11 mouse cellular contexts compared by ENCODE assay signal in genomic region chr11:44686378-44686777, GRCm38 (mm10).
DNase-seq lines count a peak whose midpoint lies in the region; ATAC-seq and TF ChIP-seq lines count a peak whose summit lies in the region.
"Had no signal": no experiment of that assay in that cellular context is flagged by ENCODE, and none has a peak within 500 bp of the region (broad histone marks: within the 10 kb centered on the region; RNA-seq: fewer than 3 reads in every experiment).

No protein-coding gene starts in this region.

- peak overlapping the region; percentile 51; the same call in 1 of the 2 replicates for H3K4me2 ChIP-seq in embryonic facial prominence, embryonic 14.5 days (ENCODE audit: low read depth, low read length)
- peak overlapping the region; percentile 44 for H3K4me2 ChIP-seq in neural tube, embryonic 13.5 days

- peak; percentile 27 for DNase-seq in heart, embryonic 10.5 days (ENCODE audit: low spot score)
- no peak for DNase-seq in heart, postnatal 4 days
- DNase-seq in left cerebral cortex, adult 2 months (ENCODE audit: extremely low spot score in 1 of 2, low spot score in 2 of 2), result no peak
- no peak for DNase-seq in left cerebral cortex, postnatal 4 days
- DNase-seq in embryonic facial prominence, embryonic 14.5 days (ENCODE audit: low spot score), result no peak
- DNase-seq in urinary bladder, postnatal 36 days (ENCODE audit: low spot score in 2 of 2), result no peak
- no peak for DNase-seq in frontal cortex, postnatal 36 days (ENCODE audit: low spot score in 2 of 2)
- DNase-seq: cerebellum, adult 18-20 months; gastrocnemius, postnatal 10 days had no signal

- no peaks in the 10 kb centered on the region for H3K36me3 ChIP-seq in heart, embryonic 10.5 days
- H3K36me3 ChIP-seq in embryonic facial prominence, embryonic 14.5 days (ENCODE audit: control insufficient read depth, insufficient read depth, low read length), result no peaks in the 10 kb centered on the region
- H3K36me3 ChIP-seq in neural tube, embryonic 13.5 days, result no peaks in the 10 kb centered on the region

- no peak overlapping the region for H3K27ac ChIP-seq in heart, embryonic 10.5 days
- peak overlapping the region; percentile 53; the same call in 1 of the 2 replicates for H3K27ac ChIP-seq in left cerebral cortex, adult 2 months
- H3K27ac ChIP-seq in embryonic facial prominence, embryonic 14.5 days (replicated peaks; ENCODE audit: low read depth, low read length), result peak overlapping the region; percentile 74; the same call in 1 of the 2 replicates
- H3K27ac ChIP-seq in neural tube, embryonic 13.5 days (replicated peaks), result peak overlapping the region; percentile 69
- H3K27ac ChIP-seq: macrophage had no signal

- WGBS in heart, embryonic 10.5 days, result 77% methylated on average over 12 of the region's 12 CpGs
- WGBS in embryonic facial prominence, embryonic 14.5 days, result 71% methylated on average over 12 of the region's 12 CpGs
- WGBS in neural tube, embryonic 13.5 days, result 57% methylated on average over 12 of the region's 12 CpGs

- TF ChIP-seq CTCF in left cerebral cortex, adult 2 months (IDR thresholded peaks at IDR 0.05), result no peak

- intact Hi-C loops in left cerebral cortex, adult 2 months (cut with DNase I), result no loop called here
- intact Hi-C loops in left cerebral cortex, postnatal 4 days (cut with DNase I), result no loop called here

- H3K4me3 ChIP-seq in heart, embryonic 10.5 days, result no peak overlapping the region
- H3K4me3 ChIP-seq in left cerebral cortex, adult 2 months, result no peak overlapping the region
- H3K4me3 ChIP-seq in embryonic facial prominence, embryonic 14.5 days (ENCODE audit: low read depth, low read length), result no peak overlapping the region
- H3K4me3 ChIP-seq in neural tube, embryonic 13.5 days, result peak overlapping the region; percentile 4; the same call in 1 of the 2 replicates

- H3K27me3 ChIP-seq in heart, embryonic 10.5 days (ENCODE audit: insufficient read depth, poor library complexity, severe bottlenecking), result no peaks in the 10 kb centered on the region
- no peaks in the 10 kb centered on the region for H3K27me3 ChIP-seq in embryonic facial prominence, embryonic 14.5 days (replicated peaks; ENCODE audit: control insufficient read depth, insufficient read depth, low read length)
- no peaks in the 10 kb centered on the region for H3K27me3 ChIP-seq in neural tube, embryonic 13.5 days

- no peak overlapping the region for H3K9ac ChIP-seq in embryonic facial prominence, embryonic 14.5 days (ENCODE audit: low read depth, low read length)
- 0 out of 2 replicates have a peak overlapping the region, but pooled peaks have one; percentile 34 for H3K9ac ChIP-seq in neural tube, embryonic 13.5 days

- no peaks in the 10 kb centered on the region for H3K9me3 ChIP-seq in heart, embryonic 10.5 days
- H3K9me3 ChIP-seq in embryonic facial prominence, embryonic 14.5 days (ENCODE audit: control insufficient read depth, low read length), result no peaks in the 10 kb centered on the region
- no peaks in the 10 kb centered on the region for H3K9me3 ChIP-seq in neural tube, embryonic 13.5 days

- no peak for ATAC-seq in embryonic facial prominence, embryonic 14.5 days (ENCODE audit: low read depth)
- no peak for ATAC-seq in neural tube, embryonic 13.5 days (ENCODE audit: low read depth)

- H3K4me1 ChIP-seq in heart, embryonic 10.5 days, result peaks cover 36% of the 10 kb centered on the region
- peaks cover 42% of the 10 kb centered on the region for H3K4me1 ChIP-seq in embryonic facial prominence, embryonic 14.5 days (ENCODE audit: control insufficient read depth, insufficient read depth, low read length)
- peaks cover 51% of the 10 kb centered on the region for H3K4me1 ChIP-seq in neural tube, embryonic 13.5 days (replicated peaks)
